Mouse (Mus musculus) monocyte, adult 59 days (primary cell): ENCODE results near the gene Utrn. TPM values are rescaled to one million over a fixed set of nuclear protein-coding genes. Genes with fewer than 3 reads are reported as not detected.

Experiments used
- total RNA-seq, 2 experiments: library from RNA; stranded (reverse); gene quantifications; one replicate each; pipeline ENCODE4 v1.2.4; 2023

The Utrn gene
- total RNA-seq = 100 to 1,000 TPM in 1 of 2 experiments, 10 to 100 TPM in 1; 98.5 to 103 TPM

GRCm38 (mm10) chr10:12869029-12869671 is at the start of gene Utrn:
Gene Utrn (minus strand): TSS chr10:12869365.

Other genes with a start within 250 kb of the Utrn start
- 10 to 100 TPM; 54.8 to 62.4 TPM for gene Stx11, start 94.9 kb upstream of the Utrn start, total RNA-seq
- gene Sf3b5, start 136.0 kb upstream of the Utrn start, total RNA-seq = 1 to 10 TPM; 8.6 to 8.8 TPM
- gene Plagl1, start 191.1 kb upstream of the Utrn start, total RNA-seq = 1 to 10 TPM in 1 of 2 experiments, under 1 TPM in 1; 0.97 to 1.7 TPM